Mouse (Mus musculus): ENCODE measurements at regions not wholly inside any gene's neighbourhood (a gene's known extent, or its start where the extent isn't known, plus 50 kb on each side); places are given as distances from the start of the nearest gene placed in this dataset.

- no peak for TF ChIP-seq CTCF (IDR thresholded peaks at IDR 0.05; ENCODE audit: control insufficient read depth, insufficient read depth, insufficient read length)
- TF ChIP-seq MAX (IDR thresholded peaks at IDR 0.05): no peak
- no peak for TF ChIP-seq USF1 (IDR thresholded peaks at IDR 0.05; ENCODE audit: low read depth)
- TF ChIP-seq CEBPB (IDR thresholded peaks at IDR 0.05; ENCODE audit: low read depth): no peak
Measured at GRCm38 (mm10) chr13:52021150-52021549, 174.7 kb downstream of the Gadd45g start.

Data from C2C12 (cell line).